Mouse (Mus musculus) splenic B cell, adult 2 months (primary cell): ENCODE measurements around the gene Blvra.
A peak's percentile ranks its signal among the peaks of the same experiment; 100 is the strongest.
"Not testable (repeated sequence)": the region's sequence is repeated elsewhere in the genome, so short reads cannot be mapped to it uniquely, and the experiment has no call there.

Experiments
- DNase-seq: peaks from one replicate; pipeline ENCODE4 v3.0.0-alpha.2; 2011; ENCODE audit warnings: low read depth, low spot score
- H3K27me3 ChIP-seq: 2 replicates; pipeline ENCODE4 v1.6.1; 2012; ENCODE audit warnings: mild to moderate bottlenecking, low read length, moderate library complexity, mixed read lengths; ENCODE audit not compliant: control insufficient read depth, poor library complexity, insufficient read depth, severe bottlenecking
- H3K36me3 ChIP-seq: 2 replicates; pipeline ENCODE4 v1.6.1; 2012; ENCODE audit warnings: mild to moderate bottlenecking, low read length, moderate library complexity, mixed read lengths; ENCODE audit not compliant: control insufficient read depth, poor library complexity, insufficient read depth, severe bottlenecking

Blvra gene

DNA sequence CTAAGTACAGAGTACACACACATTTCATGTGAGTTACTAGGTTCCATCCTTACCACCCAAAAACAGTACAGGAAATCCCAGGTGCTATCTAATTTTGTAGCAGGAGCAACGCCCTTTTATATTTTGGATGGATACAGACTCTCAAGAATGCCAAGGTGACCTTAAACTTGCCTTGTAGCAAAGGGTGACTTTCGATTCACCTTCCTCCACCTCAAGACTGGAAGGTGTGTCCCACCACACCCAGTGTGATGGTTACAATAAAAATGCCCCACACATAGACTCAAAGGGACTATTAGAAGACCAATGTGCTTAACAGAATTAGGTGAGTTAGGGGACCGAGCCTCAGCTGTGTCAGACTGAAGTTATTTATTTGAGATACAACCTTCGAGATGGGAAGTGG, 38.5 kb downstream of the Blvra start:
- no peak for DNase-seq
- H3K36me3 ChIP-seq: 0 out of 2 replicates have a peak, but pooled peaks cover 3% of the 10 kb centered on the region
- H3K27me3 ChIP-seq: no peaks in the 10 kb centered on the region

DNA sequence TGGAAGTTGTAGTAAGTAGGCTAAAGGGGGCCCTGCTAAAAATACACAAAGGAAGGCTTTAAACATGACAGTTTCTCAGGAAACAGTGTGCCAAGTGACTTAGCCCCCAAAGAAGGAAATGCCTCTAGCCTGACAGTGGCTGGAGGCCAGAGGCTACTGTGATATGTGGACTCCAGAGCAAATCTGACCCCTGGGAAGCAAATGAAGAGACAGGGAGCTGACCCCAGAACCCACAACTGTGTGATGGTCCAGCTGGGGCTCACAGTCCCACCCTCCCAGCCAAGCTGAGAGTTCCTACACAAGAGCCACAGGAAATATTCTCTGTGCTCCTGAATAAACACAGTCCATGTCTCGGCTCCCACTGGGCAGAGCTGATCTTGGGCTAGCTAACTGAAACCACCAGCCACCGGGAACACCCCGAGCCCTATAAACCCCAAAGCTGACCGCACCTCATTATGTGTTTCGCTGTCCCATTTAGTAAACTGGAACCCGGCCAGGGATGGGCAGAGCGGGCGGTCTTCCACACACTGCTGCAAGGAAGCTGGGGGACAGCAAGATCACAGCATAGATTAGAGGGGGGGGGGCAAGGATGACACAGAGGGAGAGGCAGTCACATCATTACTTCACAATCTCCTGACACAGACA, 51.2 kb downstream of the Blvra start:
- 0 out of 2 replicates have a peak, but pooled peaks cover 2% of the 10 kb centered on the region for H3K36me3 ChIP-seq
- no peak for DNase-seq
- H3K27me3 ChIP-seq: no peaks in the 10 kb centered on the region

DNA sequence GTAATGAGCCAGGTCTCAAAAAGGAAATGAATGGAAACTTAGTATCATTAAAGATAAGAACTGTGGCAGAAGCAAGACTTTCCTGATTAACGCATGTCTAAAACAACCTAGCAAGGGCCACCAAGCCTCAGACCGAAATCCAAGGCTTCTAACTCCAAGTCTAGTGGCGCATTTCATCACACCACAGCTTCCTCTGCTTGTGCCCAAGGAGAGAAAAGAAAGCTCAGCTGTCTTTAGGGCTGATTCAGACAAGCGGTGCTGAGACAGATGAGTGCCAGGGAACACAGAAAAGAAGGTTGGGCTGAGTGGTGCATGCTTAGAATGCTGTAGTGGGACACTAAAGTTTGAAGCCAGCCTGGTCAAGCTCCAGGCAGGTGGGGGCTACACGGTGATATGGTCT, 58.5 kb downstream of the Blvra start:
- Histone ChIP-seq H3K36me3 (0 out of 2 replicates have a peak, but pooled peaks cover 2% of the 10 kb centered on the region), H3K27me3 (no peaks in the 10 kb centered on the region)
- no peak for DNase-seq

DNA sequence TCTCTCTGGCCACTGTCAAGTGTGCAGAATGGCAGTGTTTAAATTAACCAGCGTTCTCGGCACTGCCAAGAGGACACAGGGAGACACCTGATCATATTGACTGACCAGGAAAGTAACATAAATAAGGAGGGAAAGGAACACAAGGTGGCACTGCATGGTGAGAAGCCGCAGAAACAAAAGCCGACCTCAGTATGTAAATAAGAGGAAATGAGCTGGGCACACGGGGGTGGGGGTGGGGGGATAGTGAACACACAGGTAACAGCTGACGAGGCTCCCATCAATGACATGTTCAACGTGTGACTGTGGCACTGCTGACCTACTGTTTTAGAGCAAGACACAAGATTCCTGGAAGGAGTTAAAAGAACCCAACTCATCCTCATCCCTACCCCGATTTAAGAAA, 60.9 kb downstream of the Blvra start:
- Histone ChIP-seq H3K27me3 (no peaks in the 10 kb centered on the region), H3K36me3 (0 out of 2 replicates have a peak, but pooled peaks cover under 1% of the 10 kb centered on the region)
- DNase-seq: peak; percentile 67

DNA sequence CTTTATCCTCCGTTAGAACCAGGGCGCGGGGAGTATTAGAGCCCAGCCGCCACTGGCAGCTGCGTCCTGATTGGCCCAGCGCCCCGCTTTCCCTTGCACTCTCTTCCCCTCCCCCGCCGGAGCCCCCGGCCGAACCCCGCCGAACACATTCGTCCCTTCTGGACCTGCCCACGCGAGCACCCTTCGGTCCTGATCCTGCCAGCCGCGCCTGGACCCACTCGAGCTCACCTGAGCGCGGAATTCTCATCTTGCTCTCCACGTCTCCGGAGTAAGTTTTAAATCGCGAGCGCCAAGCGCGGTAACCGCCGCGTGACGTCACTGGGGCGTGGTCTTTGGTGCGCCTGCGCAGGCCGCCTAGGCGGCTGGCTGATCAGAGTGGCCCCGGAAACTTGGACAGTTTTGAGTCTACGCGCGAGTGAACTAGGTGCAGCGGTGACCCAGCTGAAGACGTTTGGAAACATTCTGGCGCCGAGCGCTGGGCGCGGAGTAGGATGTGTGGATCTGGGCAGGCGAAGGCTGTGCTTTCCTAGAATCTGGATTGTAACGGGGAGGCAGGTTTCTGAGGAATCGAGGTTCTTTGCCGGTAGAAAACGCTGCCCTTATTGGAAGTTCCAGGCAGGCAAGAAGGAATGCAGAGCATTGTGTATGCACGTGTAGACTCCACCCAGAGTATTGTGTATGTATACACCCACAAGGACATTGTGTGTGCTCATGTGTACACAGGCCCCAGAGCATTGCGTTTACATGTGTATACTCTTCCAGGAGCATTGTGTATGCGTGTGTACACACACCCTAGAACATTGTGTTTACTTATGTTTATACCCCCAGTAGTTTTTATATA, 63.4 kb downstream of the Blvra start, which contains the start of gene Ncaph:
Gene Ncaph (minus strand): TSS at position 334 of the 841 bp plus-strand sequence.
- DNase-seq: peak; percentile 94
- Histone ChIP-seq H3K27me3 (no peaks in the 10 kb centered on the region), H3K36me3 (no peaks in the 10 kb centered on the region)

DNA sequence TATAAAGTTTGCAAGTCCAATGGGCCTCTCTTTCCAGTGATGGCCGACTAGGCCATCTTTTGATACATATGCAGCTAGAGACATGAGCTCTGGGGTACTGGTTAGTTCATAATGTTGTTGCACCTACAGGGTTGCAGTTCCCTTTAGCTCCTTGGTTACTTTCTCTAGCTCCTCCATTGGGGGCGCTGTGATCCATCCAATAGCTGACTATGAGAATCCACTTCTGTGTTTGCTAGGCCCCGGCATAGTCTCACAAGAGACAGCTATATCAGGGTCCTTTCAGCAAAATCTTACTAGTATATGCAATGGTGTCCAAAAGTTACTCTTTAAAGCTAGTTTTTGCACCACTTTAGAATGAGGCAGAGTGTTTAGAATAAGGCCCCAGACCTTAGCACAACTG, 64.8 kb downstream of the Blvra start:
- H3K36me3 ChIP-seq, H3K27me3 ChIP-seq, DNase-seq: not testable (repeated sequence)

DNA sequence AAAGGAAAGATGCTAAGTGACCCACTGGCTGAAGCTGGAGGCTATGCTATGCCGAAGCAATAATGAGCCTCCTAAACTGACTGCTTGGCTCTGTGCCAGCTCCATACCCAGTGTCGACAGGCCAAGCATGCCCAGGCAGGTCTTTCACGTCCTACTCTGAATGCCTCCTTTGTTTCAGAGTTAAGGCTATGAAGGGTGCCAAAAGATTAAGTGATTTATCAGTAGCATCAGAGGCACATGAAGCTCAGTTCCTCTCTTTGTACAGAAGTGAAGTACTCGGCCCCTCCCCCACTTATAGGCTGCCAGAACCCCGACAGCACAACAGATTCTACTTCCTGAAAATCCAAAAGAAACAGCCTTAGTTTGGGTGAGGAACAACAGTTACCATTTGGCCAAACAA, 66.5 kb downstream of the Blvra start:
- peak; percentile 54 for DNase-seq
- no peaks in the 10 kb centered on the region for H3K27me3 ChIP-seq
- peaks cover 3% of the 10 kb centered on the region; the same call in 1 of the 2 replicates for H3K36me3 ChIP-seq

DNA sequence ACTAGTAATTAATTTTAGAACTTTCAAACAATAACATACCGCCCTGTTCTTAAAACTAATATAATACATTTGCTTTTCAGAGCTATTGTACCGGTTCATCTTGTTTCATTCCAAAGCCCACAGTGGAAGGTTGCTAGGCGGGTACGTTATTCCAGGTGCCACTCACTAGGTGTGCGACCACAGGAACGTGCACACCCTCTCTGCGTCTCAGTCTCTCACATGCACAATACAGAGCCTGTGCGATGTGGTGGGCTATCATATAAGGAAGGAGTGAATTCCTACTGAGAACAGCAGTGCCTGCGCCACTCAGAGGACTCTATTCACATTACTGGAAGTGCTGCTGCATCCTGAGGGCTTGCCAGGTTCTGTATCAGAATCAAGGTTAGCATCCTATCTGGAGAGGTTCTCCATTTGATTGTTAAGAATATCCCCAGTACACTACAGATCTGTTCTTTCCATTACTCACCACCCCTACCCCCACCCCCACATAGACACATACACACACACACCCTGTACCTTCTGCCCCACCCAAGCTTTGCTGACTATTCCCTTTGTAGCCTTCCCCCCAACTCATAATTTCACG, 67.5 kb downstream of the Blvra start:
- peaks cover 3% of the 10 kb centered on the region; the same call in 1 of the 2 replicates for H3K36me3 ChIP-seq
- H3K27me3 ChIP-seq: no peaks in the 10 kb centered on the region
- DNase-seq: no peak

DNA sequence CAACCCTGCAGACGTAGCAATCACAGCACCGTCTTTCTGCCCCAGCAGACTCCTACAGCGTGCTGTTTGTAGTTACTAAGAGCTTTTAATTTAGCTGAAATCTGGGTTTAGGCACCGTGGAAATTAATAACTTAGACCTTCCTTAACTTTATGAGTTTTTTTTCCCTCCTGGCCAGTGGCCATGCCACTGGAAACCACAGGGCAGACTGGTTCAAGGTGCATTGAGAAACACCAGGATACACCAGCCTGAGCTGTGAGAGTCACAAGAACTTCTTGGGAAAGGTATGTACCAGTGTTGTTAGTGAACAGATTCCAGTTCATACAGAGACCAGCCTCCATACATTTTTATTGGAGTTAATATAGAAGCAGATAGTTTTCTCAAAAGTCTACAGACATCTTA, 68.0 kb downstream of the Blvra start:
- DNase-seq: no peak
- H3K27me3 ChIP-seq: no peaks in the 10 kb centered on the region
- peaks cover 3% of the 10 kb centered on the region; the same call in 1 of the 2 replicates for H3K36me3 ChIP-seq

DNA sequence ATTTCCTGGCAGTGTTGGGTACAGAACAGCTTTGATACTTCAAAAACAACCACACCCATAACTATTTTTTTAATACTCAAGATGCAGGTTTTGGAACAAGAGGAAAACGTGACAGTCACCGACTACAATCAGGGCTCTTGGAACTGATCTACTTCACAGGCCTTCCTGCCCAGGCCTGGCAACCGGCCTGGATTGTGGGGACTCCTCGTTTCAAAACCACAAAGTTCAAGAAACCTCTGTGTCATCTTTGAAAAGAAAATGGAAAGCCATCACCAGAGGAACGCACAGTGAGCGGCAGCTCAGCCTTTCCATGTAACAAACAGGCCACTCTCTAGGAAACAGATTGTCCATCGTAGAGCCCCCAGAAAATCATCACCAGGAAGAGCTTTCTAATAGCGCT, 68.6 kb downstream of the Blvra start:
- Histone ChIP-seq H3K27me3 (no peaks in the 10 kb centered on the region), H3K36me3 (peaks cover 3% of the 10 kb centered on the region; the same call in 1 of the 2 replicates)
- DNase-seq: no peak

DNA sequence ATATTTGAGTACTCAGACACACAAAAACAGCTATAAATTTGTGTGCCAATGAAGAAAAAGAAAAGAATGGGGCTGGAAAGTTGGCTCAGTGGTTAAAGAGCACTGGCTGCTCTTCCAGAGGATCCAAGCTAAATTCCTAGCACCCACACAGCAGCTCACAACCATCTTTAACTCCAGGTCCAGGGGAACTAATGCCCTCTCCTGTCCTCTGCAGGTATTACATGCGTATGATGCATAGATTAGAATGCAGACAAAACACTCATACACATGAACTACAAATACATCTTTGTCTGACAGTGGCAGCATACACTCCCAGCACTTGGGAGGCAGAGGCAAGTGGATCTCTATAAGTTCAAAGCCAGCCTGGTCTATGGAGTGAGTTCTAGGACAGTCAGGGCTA, 69.1 kb downstream of the Blvra start:
- peaks cover 3% of the 10 kb centered on the region; the same call in 1 of the 2 replicates for H3K36me3 ChIP-seq
- H3K27me3 ChIP-seq: no peaks in the 10 kb centered on the region
- DNase-seq: peak; percentile 19

DNA sequence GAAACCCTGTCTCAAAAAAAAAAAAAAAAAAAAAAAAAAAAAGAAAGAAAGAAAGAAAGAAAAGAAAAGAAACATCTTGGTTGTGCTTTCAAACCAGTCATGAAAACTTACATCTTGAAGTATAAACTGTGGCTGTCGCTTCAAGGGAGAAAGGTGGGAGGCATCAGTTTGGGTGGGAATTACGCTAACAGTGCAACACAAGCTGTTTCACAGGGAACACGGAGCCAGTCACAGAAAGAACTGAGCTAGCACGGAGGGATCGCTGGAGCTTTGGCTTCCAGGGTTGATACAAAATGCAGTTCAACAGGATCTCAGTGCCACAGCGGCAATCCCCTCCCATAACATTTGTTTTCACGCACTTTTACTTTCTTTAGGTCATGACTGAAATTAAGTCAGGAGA, 69.5 kb downstream of the Blvra start:
- no peak for DNase-seq
- Histone ChIP-seq H3K36me3 (peaks cover 3% of the 10 kb centered on the region; the same call in 1 of the 2 replicates), H3K27me3 (no peaks in the 10 kb centered on the region)

DNA sequence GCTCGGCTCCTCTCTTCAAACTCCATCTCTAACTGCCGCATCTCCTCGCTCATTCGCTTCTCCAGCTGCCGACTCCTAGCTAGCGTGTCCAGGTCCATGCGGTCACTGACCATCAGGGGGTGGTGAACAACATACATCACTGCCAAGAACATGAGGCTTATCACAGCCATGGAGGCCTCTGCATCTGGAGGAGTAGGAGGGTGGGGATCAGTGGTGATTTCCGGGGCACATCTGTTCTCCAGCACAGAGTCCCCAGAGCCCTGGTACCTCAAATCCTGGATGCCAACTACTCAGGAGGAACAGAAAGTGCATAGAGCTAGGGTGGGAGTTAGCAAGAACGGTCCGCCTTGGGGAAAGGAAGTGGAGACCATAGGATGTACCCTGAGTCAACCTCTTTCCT, 71.6 kb downstream of the Blvra start:
- H3K27me3 ChIP-seq: no peaks in the 10 kb centered on the region
- DNase-seq: no peak
- H3K36me3 ChIP-seq: peaks cover 3% of the 10 kb centered on the region; the same call in 1 of the 2 replicates

DNA sequence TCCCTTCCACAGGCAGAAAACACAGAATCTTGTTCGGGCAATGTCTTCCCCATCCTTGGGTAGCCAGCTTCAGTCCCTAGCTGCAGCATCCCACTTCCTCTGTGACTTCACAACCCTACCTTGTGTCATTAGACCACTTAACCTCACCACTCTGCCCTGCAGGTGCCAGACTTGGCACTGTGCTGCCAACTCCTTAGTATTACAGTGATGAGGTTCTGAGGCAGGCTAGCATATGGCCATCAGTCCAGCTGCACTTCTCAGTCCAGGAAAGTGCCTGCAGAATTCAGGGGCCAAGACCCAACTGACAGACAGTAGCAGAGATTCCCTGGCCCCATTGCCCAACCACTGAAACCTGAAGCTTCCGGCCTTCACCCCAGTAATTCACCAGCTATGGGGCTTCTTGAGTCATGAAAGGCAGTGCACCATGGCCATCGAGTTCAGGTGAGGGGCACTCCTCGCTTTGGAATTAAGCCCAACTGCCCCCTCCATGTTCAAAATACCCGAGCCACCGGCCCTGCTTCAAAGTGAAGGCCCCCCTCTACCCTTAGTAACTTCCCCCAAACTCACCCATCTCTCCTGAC, 72.2 kb downstream of the Blvra start:
- DNase-seq: no peak
- Histone ChIP-seq H3K36me3 (peaks cover 3% of the 10 kb centered on the region; the same call in 1 of the 2 replicates), H3K27me3 (no peaks in the 10 kb centered on the region)
